Mouse (Mus musculus): ENCODE results near the gene Eif5a2. TPM values are rescaled to one million over a fixed set of nuclear protein-coding genes. Genes with fewer than 3 reads are reported as not detected.
A peak's percentile ranks its signal among the peaks of the same experiment; 100 is the strongest.

The Eif5a2 gene
- polyA plus RNA-seq, 1 experiment from 2014 or later = 3.0 TPM

- Histone ChIP-seq H3K27ac (ENCODE audit: low read length) (no peak overlapping the region), H3K36me3 (ENCODE audit: control insufficient read depth, insufficient read depth, low read length) (no peaks in the 10 kb centered on the region)
Measured at GRCm38 (mm10) chr3:28829454-28829853, 48.4 kb downstream of the Eif5a2 start.

DNA sequence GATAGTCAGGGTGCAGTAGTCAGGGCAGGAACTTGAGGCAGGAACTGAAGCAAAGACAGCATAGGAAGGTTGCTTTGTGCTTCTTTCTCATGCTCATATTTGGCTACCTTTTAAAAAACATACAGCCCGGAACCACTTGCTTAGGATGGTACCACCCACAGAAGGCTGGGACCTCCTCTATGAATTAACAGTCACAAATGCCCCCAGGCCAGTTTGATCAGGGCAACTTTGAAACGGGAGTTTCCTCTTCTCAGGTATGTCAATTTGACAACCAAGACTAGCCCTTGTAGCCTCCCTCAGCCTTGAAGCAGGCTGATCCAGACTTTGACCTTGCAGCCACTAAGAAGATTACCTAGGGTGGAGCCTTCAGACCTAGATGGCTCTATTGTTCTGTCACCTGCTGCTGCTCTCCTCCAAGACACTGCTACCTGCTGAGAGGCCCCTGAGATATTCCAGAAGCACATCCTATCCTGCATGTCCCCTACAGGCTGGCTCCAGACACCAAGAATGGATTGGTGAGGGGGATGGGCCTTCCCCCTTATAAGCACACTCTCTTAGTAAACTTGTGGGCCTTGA lies 55.8 kb downstream of the Eif5a2 start:
- H3K4me3 ChIP-seq (ENCODE audit: low read length) = no peak overlapping the region
- no peaks in the 10 kb centered on the region for H3K27me3 ChIP-seq (replicated peaks; ENCODE audit: control insufficient read depth, insufficient read depth, low read length)
- no peak overlapping the region for H3K27ac ChIP-seq (ENCODE audit: low read length)
- no peak overlapping the region for H3K4me2 ChIP-seq (ENCODE audit: low read depth, low read length)
- ATAC-seq = peak; percentile 77
- no peaks in the 10 kb centered on the region for H3K36me3 ChIP-seq (ENCODE audit: control insufficient read depth, insufficient read depth, low read length)
- H3K9me3 ChIP-seq (ENCODE audit: control insufficient read depth, low read length) = no peaks in the 10 kb centered on the region
- no peak overlapping the region for H3K9ac ChIP-seq (ENCODE audit: low read depth, low read length)
- 67% methylated on average over 2 of the region's 2 CpGs for WGBS
- no peaks in the 10 kb centered on the region for H3K4me1 ChIP-seq (ENCODE audit: control insufficient read depth, insufficient read depth, low read length)

More at GRCm38 (mm10) chr3:28829454-28829853, 48.4 kb downstream of the Eif5a2 start:
- ATAC-seq = no peak
- Histone ChIP-seq H3K9me3 (ENCODE audit: control insufficient read depth, low read length) (no peaks in the 10 kb centered on the region), H3K4me1 (ENCODE audit: control insufficient read depth, insufficient read depth, low read length) (no peaks in the 10 kb centered on the region), H3K4me3 (ENCODE audit: low read length) (no peak overlapping the region), H3K9ac (ENCODE audit: low read depth, low read length) (no peak overlapping the region), H3K27me3 (replicated peaks; ENCODE audit: control insufficient read depth, insufficient read depth, low read length) (no peaks in the 10 kb centered on the region), H3K4me2 (ENCODE audit: low read depth, low read length) (no peak overlapping the region)
- WGBS = 95% methylated on average over 2 of the region's 2 CpGs

GRCm38 (mm10) chr3:28841886-28842649 lies 61.0 kb downstream of the Eif5a2 start:
- H3K27ac ChIP-seq (ENCODE audit: low read length) = no peak overlapping the region
- no peak overlapping the region for H3K9ac ChIP-seq (ENCODE audit: low read depth, low read length)
- H3K4me3 ChIP-seq (ENCODE audit: low read length) = no peak overlapping the region
- peak; percentile 76 for ATAC-seq
- H3K4me2 ChIP-seq (ENCODE audit: low read depth, low read length) = no peak overlapping the region
- H3K36me3 ChIP-seq (ENCODE audit: control insufficient read depth, insufficient read depth, low read length) = no peaks in the 10 kb centered on the region
- no peaks in the 10 kb centered on the region for H3K27me3 ChIP-seq (replicated peaks; ENCODE audit: control insufficient read depth, insufficient read depth, low read length)
- WGBS = 24% methylated on average over 3 of the region's 3 CpGs
- no peaks in the 10 kb centered on the region for H3K9me3 ChIP-seq (ENCODE audit: control insufficient read depth, low read length)
- H3K4me1 ChIP-seq (ENCODE audit: control insufficient read depth, insufficient read depth, low read length) = no peaks in the 10 kb centered on the region

GRCm38 (mm10) chr3:28843231-28843630 lies 62.2 kb downstream of the Eif5a2 start:
- Histone ChIP-seq H3K36me3 (ENCODE audit: control insufficient read depth, insufficient read depth, low read length) (no peaks in the 10 kb centered on the region), H3K27me3 (replicated peaks; ENCODE audit: control insufficient read depth, insufficient read depth, low read length) (no peaks in the 10 kb centered on the region), H3K4me3 (ENCODE audit: low read length) (no peak overlapping the region), H3K27ac (ENCODE audit: low read length) (no peak overlapping the region), H3K9ac (ENCODE audit: low read depth, low read length) (no peak overlapping the region), H3K4me2 (ENCODE audit: low read depth, low read length) (no peak overlapping the region), H3K4me1 (ENCODE audit: control insufficient read depth, insufficient read depth, low read length) (no peaks in the 10 kb centered on the region), H3K9me3 (ENCODE audit: control insufficient read depth, low read length) (no peaks in the 10 kb centered on the region)
- no peak for ATAC-seq
- 54% methylated on average over 8 of the region's 8 CpGs for WGBS

DNA sequence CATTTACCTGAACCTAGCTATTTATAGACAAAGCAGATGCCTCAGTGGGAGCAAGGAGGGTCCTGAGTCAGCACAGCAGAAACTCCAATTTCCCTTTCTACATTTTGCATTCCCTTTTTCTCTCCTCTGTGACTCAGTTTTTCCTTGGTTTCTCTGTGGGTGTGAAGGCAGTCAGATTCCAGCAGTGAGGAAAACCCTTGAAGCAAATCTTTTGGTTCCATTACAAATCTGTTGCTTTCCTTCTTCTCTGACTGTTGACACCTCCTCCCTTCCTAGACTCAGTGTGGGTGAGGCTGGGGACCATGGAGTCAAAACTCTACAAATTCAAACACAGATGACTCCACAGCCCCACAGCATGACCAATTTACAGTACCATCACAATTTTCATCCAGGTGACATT lies 66.0 kb downstream of the Eif5a2 start:
- Histone ChIP-seq H3K9ac (ENCODE audit: low read depth, low read length) (no peak overlapping the region), H3K36me3 (ENCODE audit: control insufficient read depth, insufficient read depth, low read length) (no peaks in the 10 kb centered on the region), H3K27ac (ENCODE audit: low read length) (no peak overlapping the region), H3K9me3 (ENCODE audit: control insufficient read depth, low read length) (no peaks in the 10 kb centered on the region), H3K4me1 (ENCODE audit: control insufficient read depth, insufficient read depth, low read length) (no peaks in the 10 kb centered on the region), H3K4me3 (ENCODE audit: low read length) (no peak overlapping the region), H3K27me3 (replicated peaks; ENCODE audit: control insufficient read depth, insufficient read depth, low read length) (no peaks in the 10 kb centered on the region), H3K4me2 (ENCODE audit: low read depth, low read length) (no peak overlapping the region)
- ATAC-seq = no peak

Other genes with a start within 250 kb of the Eif5a2 start
- 14.3 and 21.9 TPM in 2 replicates for gene Slc2a2, start 83.4 kb upstream of the Eif5a2 start, polyA plus RNA-seq (2015; fragmentation: Nextera tagmentation; extraction: Ambion mirVana)
- gene Rpl22l1, start 24.2 kb downstream of the Eif5a2 start, polyA plus RNA-seq (2015; fragmentation: Nextera tagmentation; extraction: Ambion mirVana) = 324 and 343 TPM in 2 replicates
- gene Gm1527, start 111.3 kb downstream of the Eif5a2 start, polyA plus RNA-seq (2015; fragmentation: Nextera tagmentation; extraction: Ambion mirVana) = not detected in 2 replicates